Mouse (Mus musculus) forebrain, postnatal 0 days (tissue): Measurements from ENCODE around the gene Bcor. TPM values are rescaled to one million over a fixed set of nuclear protein-coding genes. Genes with fewer than 3 reads are reported as not detected.

ENCODE experiments used
- ATAC-seq: fragments of 200-750 bp; cut with Nextera tagmentation; 2 replicates; pipeline ENCODE4 v1.8.0; 2017; ENCODE audit warnings: mild to moderate bottlenecking, moderate library complexity
- DNase-seq: peaks from one replicate; pipeline ENCODE4 v3.0.0-alpha.2; 2015
- H3K27ac ChIP-seq: fragments of 300-500 bp; sonication (generic); 2 replicates; pipeline ENCODE4 v1.5.1; 2014; ENCODE audit warnings: low read depth, mild to moderate bottlenecking, antibody characterized with exemption, low read length, moderate library complexity, mixed read lengths
- H3K27me3 ChIP-seq: fragments of 300-500 bp; sonication (generic); 2 replicates; pipeline ENCODE4 v1.6.1; 2014; ENCODE audit warnings: mild to moderate bottlenecking, low read length, mixed read lengths; ENCODE audit not compliant: insufficient read depth
- H3K36me3 ChIP-seq: fragments of 300-500 bp; sonication (generic); 2 replicates; pipeline ENCODE4 v1.6.1; 2014; ENCODE audit warnings: mild to moderate bottlenecking, moderate library complexity; ENCODE audit not compliant: insufficient read depth
- H3K4me1 ChIP-seq: fragments of 300-500 bp; sonication (generic); 2 replicates; pipeline ENCODE4 v1.6.1; 2014; ENCODE audit warnings: antibody characterized with exemption; ENCODE audit not compliant: insufficient read depth
- H3K4me2 ChIP-seq: fragments of 300-500 bp; sonication (generic); 2 replicates; pipeline ENCODE4 v1.6.1; 2014; ENCODE audit warnings: low read depth, mild to moderate bottlenecking, moderate library complexity
- H3K4me3 ChIP-seq: fragments of 300-500 bp; sonication (generic); 2 replicates; pipeline ENCODE4 v1.5.1; 2014; ENCODE audit warnings: low read depth, low read length, mixed read lengths
- H3K9ac ChIP-seq: fragments of 300-500 bp; sonication (generic); 2 replicates; pipeline ENCODE4 v1.6.1; 2014; ENCODE audit warnings: mild to moderate bottlenecking
- H3K9me3 ChIP-seq: fragments of 300-500 bp; sonication (generic); 2 replicates; pipeline ENCODE4 v1.6.1; 2016; ENCODE audit warnings: low read length
- CTCF ChIP-seq: sonication (generic); IDR thresholded peaks from 2 replicates; pipeline ENCODE4 v1.5.1; 2016; ENCODE audit warnings: antibody characterized with exemption, control low read depth, low read depth
- WGBS: fragments of 180-500 bp; shearing (Covaris S2); extraction: QIAGEN DNeasy Blood & Tissue Kit; methylation state at CpG from one replicate; pipeline ENCODE4 v1.1.7; 2014; 5-methylcytosine and 5-hydroxymethylcytosine counted together
- polyA plus RNA-seq: library from polyadenylated mRNA; unstranded; fragments of >200 nt; fragmentation: Nextera tagmentation; extraction: Ambion mirVana; gene quantifications from 2 replicates; pipeline ENCODE4 v1.2.1, GENCODE M21; 2015
- total RNA-seq: library from RNA; depleted of rRNA; stranded (reverse); fragments of >200 nt; gene quantifications from 2 replicates; pipeline ENCODE4 v1.2.3, GENCODE M21; 2014

Bcor gene
- total and polyA plus RNA-seq, 2 experiments from 2014 or later, result 10.5 to 32.1 TPM

DNA sequence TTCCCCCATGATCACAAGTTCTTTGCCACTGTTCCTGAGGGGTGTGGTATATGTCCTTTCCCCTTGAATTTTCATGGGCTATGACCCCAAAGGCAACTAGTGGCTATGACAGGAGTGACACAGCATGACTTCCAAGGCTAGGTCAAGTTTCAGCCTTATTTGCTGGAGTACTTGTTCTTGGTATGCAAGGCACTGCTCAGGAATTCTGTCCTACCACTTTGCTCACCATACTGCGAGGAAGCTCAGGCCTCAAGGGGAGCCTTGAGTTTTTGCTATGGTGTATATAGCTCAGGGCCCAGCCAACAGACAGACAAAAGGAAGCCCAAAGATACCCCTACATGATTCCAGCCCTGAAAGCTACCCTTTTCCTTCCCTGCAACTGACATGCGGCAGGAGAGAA, 13.9 kb downstream of the Bcor start:
- H3K4me2 ChIP-seq, result no peak overlapping the region
- ATAC-seq (no peak), DNase-seq (no peak)
- H3K4me3 ChIP-seq, result no peak overlapping the region
- TF ChIP-seq CTCF, result no peak
- H3K27ac ChIP-seq, result no peak overlapping the region
- H3K9ac ChIP-seq, result no peak overlapping the region
- no peaks in the 10 kb centered on the region for H3K4me1 ChIP-seq
- no peaks in the 10 kb centered on the region for H3K9me3 ChIP-seq
- H3K36me3 ChIP-seq, result no peaks in the 10 kb centered on the region
- WGBS, result 72% methylated on average over 2 of the region's 2 CpGs
- H3K27me3 ChIP-seq, result no peaks in the 10 kb centered on the region

DNA sequence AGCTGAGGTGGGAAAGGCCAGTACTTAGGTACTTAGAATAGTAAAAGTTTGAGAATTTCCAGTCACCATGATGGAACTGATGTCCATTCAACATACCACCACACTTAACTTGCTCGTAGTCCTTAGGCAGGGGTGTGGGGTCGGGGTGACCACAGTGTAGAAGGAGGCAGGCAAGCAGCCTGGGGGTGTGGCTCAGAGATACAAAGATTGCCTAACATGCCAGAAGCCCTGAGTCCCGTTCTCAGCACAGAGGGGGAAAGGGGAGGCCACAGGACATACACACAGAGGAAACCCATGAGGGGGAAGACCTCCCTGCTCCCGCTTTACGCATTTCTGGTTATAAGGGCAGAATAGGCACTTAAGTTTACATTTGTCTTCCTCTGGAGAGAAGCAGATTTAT, 17.3 kb downstream of the Bcor start:
- Histone ChIP-seq H3K4me3 (no peak overlapping the region), H3K9me3 (no peaks in the 10 kb centered on the region), H3K36me3 (no peaks in the 10 kb centered on the region), H3K4me1 (no peaks in the 10 kb centered on the region), H3K27me3 (no peaks in the 10 kb centered on the region), H3K27ac (no peak overlapping the region), H3K9ac (no peak overlapping the region), H3K4me2 (no peak overlapping the region)
- 74% methylated on average over 5 of the region's 5 CpGs for WGBS
- ATAC-seq, result no peak
- no peak for TF ChIP-seq CTCF
- DNase-seq, result no peak

DNA sequence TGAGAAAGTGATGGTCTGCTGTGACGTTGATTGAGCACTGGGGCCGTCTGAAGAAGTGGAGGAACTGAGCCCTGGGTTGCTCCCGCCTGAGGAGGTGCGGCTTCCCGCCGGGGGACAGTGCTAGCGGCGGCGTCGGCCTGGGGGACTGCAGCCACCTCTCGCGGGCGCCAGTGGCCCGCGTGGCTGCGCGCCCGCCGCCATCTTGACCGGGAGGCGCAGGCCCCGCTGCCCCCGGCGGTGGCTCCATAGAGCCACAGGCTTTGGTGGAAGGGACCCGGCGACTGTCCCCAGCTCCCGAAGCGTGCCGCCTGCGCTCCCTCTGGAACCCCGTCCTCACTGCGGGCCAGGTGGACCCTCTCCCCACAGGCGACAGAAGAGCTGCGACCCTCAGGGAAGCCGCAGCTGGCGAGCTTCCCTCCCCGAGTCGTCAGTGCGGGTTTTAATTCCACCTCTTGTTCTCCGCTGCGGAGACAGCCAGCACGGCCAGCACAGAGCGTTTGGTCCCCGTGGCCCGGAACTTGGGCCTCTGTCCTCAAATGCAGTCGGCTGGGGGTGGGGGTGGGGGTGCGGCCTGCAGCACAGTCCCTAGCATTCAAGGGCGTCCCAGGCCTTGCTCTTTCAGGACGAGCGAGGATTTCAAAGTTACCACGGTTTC, 19.9 kb downstream of the Bcor start:
- peak overlapping the region; percentile 50 for H3K4me2 ChIP-seq
- ATAC-seq (no peak), DNase-seq (no peak)
- WGBS, result 7% methylated on average over 47 of the region's 51 CpGs
- no peaks in the 10 kb centered on the region for H3K27me3 ChIP-seq
- peak overlapping the region; percentile 37 for H3K9ac ChIP-seq
- no peaks in the 10 kb centered on the region for H3K36me3 ChIP-seq
- no peak overlapping the region for H3K27ac ChIP-seq
- H3K4me3 ChIP-seq, result peak overlapping the region; percentile 25
- no peak for TF ChIP-seq CTCF
- H3K9me3 ChIP-seq, result no peaks in the 10 kb centered on the region
- no peaks in the 10 kb centered on the region for H3K4me1 ChIP-seq

DNA sequence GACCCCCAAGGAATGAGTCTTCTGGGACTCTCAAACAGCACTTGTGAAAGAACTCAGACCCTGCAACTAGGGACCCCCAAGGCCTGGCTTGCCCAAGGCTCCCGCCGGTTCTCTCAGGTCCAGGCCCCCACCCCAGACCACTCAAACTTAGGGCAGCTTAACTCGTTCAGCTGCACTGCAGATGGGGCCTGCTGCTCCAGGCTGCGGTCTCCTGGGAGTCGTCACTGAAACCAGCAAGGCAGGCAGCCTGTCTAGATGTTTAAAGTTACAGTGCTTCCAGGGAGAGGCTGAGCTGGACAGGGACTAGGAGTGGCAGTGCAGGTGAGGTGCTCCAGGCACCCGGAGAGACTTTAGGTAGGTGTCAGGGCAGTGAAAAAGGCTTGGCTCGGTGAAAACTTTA, 21.9 kb downstream of the Bcor start:
- ATAC-seq, result no peak
- no peak for TF ChIP-seq CTCF
- 26% methylated on average over 7 of the region's 7 CpGs for WGBS
- no peaks in the 10 kb centered on the region for H3K9me3 ChIP-seq
- H3K36me3 ChIP-seq, result no peaks in the 10 kb centered on the region
- DNase-seq, result no peak
- no peaks in the 10 kb centered on the region for H3K4me1 ChIP-seq
- no peaks in the 10 kb centered on the region for H3K27me3 ChIP-seq
- no peak overlapping the region for H3K4me2 ChIP-seq
- H3K9ac ChIP-seq, result no peak overlapping the region
- no peak overlapping the region for H3K27ac ChIP-seq
- H3K4me3 ChIP-seq, result no peak overlapping the region

DNA sequence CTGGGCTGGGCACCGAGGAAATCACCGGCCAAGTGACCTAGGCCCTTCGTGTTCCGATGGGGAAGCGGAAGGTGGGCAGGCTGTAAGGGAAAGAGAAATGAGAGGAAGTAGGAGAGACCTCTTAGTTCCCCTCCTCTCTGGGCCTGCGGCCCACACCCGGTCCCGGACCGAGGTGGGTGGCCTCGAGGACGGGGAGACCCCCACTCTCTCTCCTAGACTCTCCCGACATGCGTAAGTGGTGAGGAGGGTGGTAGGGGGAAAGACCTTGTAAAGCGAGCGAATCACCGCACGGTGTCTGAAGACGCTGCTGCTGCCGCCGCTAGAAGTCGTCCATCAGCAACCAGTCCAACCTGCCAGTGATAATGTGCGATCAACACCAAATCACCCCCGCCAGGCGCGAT, 23.0 kb downstream of the Bcor start:
- H3K4me3 ChIP-seq, result peak overlapping the region; percentile 43
- peak; percentile 42 for DNase-seq
- H3K4me2 ChIP-seq, result peak overlapping the region; percentile 69
- no peaks in the 10 kb centered on the region for H3K9me3 ChIP-seq
- ATAC-seq, result 0 out of 2 replicates have a peak, but pooled peaks have one; percentile 10
- peak; percentile 40; the same call in 1 of the 2 replicates for TF ChIP-seq CTCF
- H3K27me3 ChIP-seq, result 0 out of 2 replicates have a peak, but pooled peaks cover 2% of the 10 kb centered on the region
- WGBS, result 10% methylated on average over 25 of the region's 25 CpGs
- peak overlapping the region; percentile 85 for H3K27ac ChIP-seq
- H3K4me1 ChIP-seq, result no peaks in the 10 kb centered on the region
- H3K9ac ChIP-seq, result peak overlapping the region; percentile 63
- no peaks in the 10 kb centered on the region for H3K36me3 ChIP-seq

DNA sequence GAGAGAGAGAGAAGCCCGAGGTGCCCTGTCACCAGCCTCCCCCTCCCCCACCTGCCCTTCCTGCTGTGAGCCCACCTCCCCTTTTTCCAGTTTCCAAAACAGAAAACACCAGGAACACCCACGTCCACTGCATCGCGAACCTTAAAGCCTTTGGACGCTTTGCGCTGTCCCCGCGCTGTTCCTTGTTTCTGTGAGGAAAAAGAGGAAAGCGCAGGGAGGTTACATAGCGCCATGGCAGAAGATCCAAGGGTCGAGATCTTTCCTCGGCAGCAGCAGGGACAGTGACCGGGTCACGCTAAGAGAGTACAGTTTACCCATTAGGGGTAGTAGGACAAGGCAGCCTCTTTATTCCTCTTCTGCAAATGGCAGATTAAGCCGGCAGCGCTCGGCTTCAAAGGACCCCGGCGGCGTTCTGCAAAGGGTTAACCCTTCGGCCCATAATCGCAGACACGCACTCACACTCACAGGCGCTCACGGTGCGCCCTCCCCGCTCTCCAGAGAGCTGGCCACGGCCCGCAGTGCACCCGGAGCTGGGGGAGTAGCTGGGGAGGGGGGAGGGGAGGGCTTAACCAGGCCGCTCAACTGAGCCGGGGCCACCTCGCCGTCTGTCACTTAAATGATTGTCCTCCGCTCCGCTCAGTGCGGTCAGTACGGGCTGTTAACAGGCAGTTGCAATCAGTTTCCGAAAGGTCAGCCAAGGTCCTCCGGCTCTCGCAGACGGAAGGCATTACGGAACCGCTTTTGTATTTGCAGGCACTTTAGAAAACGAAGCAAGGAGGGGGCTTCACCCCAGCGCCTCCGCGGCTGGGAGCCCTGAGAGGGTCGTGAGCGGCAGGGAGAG, 23.7 kb downstream of the Bcor start:
- Histone ChIP-seq H3K4me1 (no peaks in the 10 kb centered on the region), H3K9me3 (no peaks in the 10 kb centered on the region), H3K9ac (peak overlapping the region; percentile 63), H3K36me3 (no peaks in the 10 kb centered on the region), H3K27ac (peak overlapping the region; percentile 85), H3K4me3 (peak overlapping the region; percentile 43), H3K4me2 (peak overlapping the region; percentile 69), H3K27me3 (0 out of 2 replicates have a peak, but pooled peaks cover 3% of the 10 kb centered on the region)
- 5% methylated on average over 49 of the region's 50 CpGs for WGBS
- ATAC-seq, result peak; percentile 32
- peak; percentile 58 for DNase-seq
- TF ChIP-seq CTCF, result no peak
